Mouse (Mus musculus): Measurements from ENCODE around the gene Tnfrsf23. TPM values are rescaled to one million over a fixed set of nuclear protein-coding genes. Genes with fewer than 3 reads are reported as not detected.
A peak's percentile ranks its signal among the peaks of the same experiment; 100 is the strongest.
"Not testable (repeated sequence)": the region's sequence is repeated elsewhere in the genome, so short reads cannot be mapped to it uniquely, and the experiment has no call there.

The Tnfrsf23 gene
- 1 to 10 TPM; 3.3 to 5.0 (median 4.4) TPM for polyA plus RNA-seq (2017; shearing (Covaris generic))

GRCm38 (mm10) chr7:143685359-143686067 is at the start of gene Tnfrsf23:
Gene Tnfrsf23, minus strand, starts transcription at chr7:143685872.
- peak; percentile 100 for ATAC-seq

- ATAC-seq: no peak
Observed at GRCm38 (mm10) chr7:143733746-143734145, 48.1 kb upstream of the Tnfrsf23 start.

- no peak for ATAC-seq
Observed at GRCm38 (mm10) chr7:143729886-143730285, 44.2 kb upstream of the Tnfrsf23 start.

- ATAC-seq: no peak
Observed at GRCm38 (mm10) chr7:143726396-143726795, 40.7 kb upstream of the Tnfrsf23 start.

- ATAC-seq: no peak
Observed at GRCm38 (mm10) chr7:143723841-143724240, 38.2 kb upstream of the Tnfrsf23 start.

GRCm38 (mm10) chr7:143722646-143723045 is 37.0 kb upstream of the Tnfrsf23 start:
- no peak for ATAC-seq

GRCm38 (mm10) chr7:143717811-143718210 is 32.1 kb upstream of the Tnfrsf23 start:
- no peak for ATAC-seq

GRCm38 (mm10) chr7:143713421-143713820 is 27.7 kb upstream of the Tnfrsf23 start:
- peak; percentile 23 for ATAC-seq

GRCm38 (mm10) chr7:143712771-143713348 is 27.2 kb upstream of the Tnfrsf23 start:
- peak; percentile 95 for ATAC-seq

- no peak for ATAC-seq
Observed at GRCm38 (mm10) chr7:143712023-143712422, 26.4 kb upstream of the Tnfrsf23 start.

- ATAC-seq: no peak
Observed at GRCm38 (mm10) chr7:143711381-143711780, 25.7 kb upstream of the Tnfrsf23 start.

- no peak for ATAC-seq
Observed at GRCm38 (mm10) chr7:143709395-143709794, 23.7 kb upstream of the Tnfrsf23 start.

GRCm38 (mm10) chr7:143706697-143707438 is 21.2 kb upstream of the Tnfrsf23 start:
- peak; percentile 92 for ATAC-seq

- no peak for ATAC-seq
Observed at GRCm38 (mm10) chr7:143696140-143696539, 10.5 kb upstream of the Tnfrsf23 start.

GRCm38 (mm10) chr7:143694550-143694949 is 8.9 kb upstream of the Tnfrsf23 start:
- ATAC-seq: no peak

- ATAC-seq: no peak
Observed at GRCm38 (mm10) chr7:143692746-143693510, 7.3 kb upstream of the Tnfrsf23 start.

- no peak for ATAC-seq
Observed at GRCm38 (mm10) chr7:143691909-143692308, 6.2 kb upstream of the Tnfrsf23 start.

GRCm38 (mm10) chr7:143691181-143691580 is 5.5 kb upstream of the Tnfrsf23 start:
- no peak for ATAC-seq

GRCm38 (mm10) chr7:143689946-143690345 is 4.3 kb upstream of the Tnfrsf23 start:
- ATAC-seq: no peak

GRCm38 (mm10) chr7:143689481-143689880 is 3.8 kb upstream of the Tnfrsf23 start:
- ATAC-seq: no peak

GRCm38 (mm10) chr7:143686676-143687075 is 1.0 kb upstream of the Tnfrsf23 start:
- not testable (repeated sequence) for ATAC-seq

- ATAC-seq: not testable (repeated sequence)
Observed at GRCm38 (mm10) chr7:143686191-143686590, 519 bp upstream of the Tnfrsf23 start.

- not testable (repeated sequence) for ATAC-seq
Observed at GRCm38 (mm10) chr7:143684569-143684968, 1.1 kb downstream of the Tnfrsf23 start.

Measured in inflammation-experienced regulatory T-cells, adult 6 months (primary cell).